Mouse (Mus musculus): ENCODE measurements around the gene Necap1. TPM values are rescaled to one million over a fixed set of nuclear protein-coding genes. Genes with fewer than 3 reads are reported as not detected.

The Necap1 gene
- total and polyA plus RNA-seq, 3 experiments, result 11.9 to 19.1 TPM; not detected in 1

- H3K36me3 ChIP-seq (ENCODE audit: control insufficient read depth in 1 of 2, insufficient read depth in 2 of 2, low read length in 2 of 2), result no peaks in the 10 kb centered on the region; a peak in 2 of 4 replicates
- H3K4me3 ChIP-seq (ENCODE audit: control insufficient read depth in 1 of 2, insufficient read depth in 1 of 2, low read depth in 2 of 2, low read length in 2 of 2), result no peak overlapping the region
- H3K9ac ChIP-seq (ENCODE audit: control insufficient read depth, low read depth, low read length, poor library complexity, severe bottlenecking), result no peak overlapping the region
- H3K9me3 ChIP-seq (replicated peaks; ENCODE audit: insufficient read depth, low read length), result no peaks in the 10 kb centered on the region
- no peak for DNase-seq (ENCODE audit: low read depth, low spot score)
- no peaks in the 10 kb centered on the region for H3K79me2 ChIP-seq (ENCODE audit: control insufficient read depth, insufficient read depth, low read length, poor library complexity)
- no peak overlapping the region for H3K27ac ChIP-seq (ENCODE audit: control insufficient read depth, low read depth, low read length)
- no peaks in the 10 kb centered on the region for H3K4me1 ChIP-seq (ENCODE audit: control insufficient read depth in 1 of 2, insufficient read depth in 2 of 2, low read length in 2 of 2)
- no peaks in the 10 kb centered on the region for H3K27me3 ChIP-seq (ENCODE audit: control insufficient read depth in 1 of 2, insufficient read depth in 2 of 2, low read length in 2 of 2)
- TF ChIP-seq USF1 (IDR thresholded peaks at IDR 0.05; ENCODE audit: low read depth, low read length), result no peak
- TF ChIP-seq POLR2AphosphoS5 (IDR thresholded peaks at IDR 0.05; ENCODE audit: borderline replicate concordance, low read depth, low read length), result no peak
- no peak for TF ChIP-seq E2F4 (IDR thresholded peaks at IDR 0.05; ENCODE audit: borderline replicate concordance, low read depth, low read length)
- TF ChIP-seq MYC (IDR thresholded peaks at IDR 0.05; ENCODE audit: low read depth, low read length), result no peak
- TF ChIP-seq HCFC1 (IDR thresholded peaks at IDR 0.05; ENCODE audit: low read depth, low read length), result no peak
- no peak for TF ChIP-seq BHLHE40 (IDR thresholded peaks at IDR 0.05; ENCODE audit: borderline replicate concordance, low read depth, low read length)
- no peak for TF ChIP-seq GATA1 (IDR thresholded peaks at IDR 0.05; ENCODE audit: low read depth, low read length)
- TF ChIP-seq TCF12 (IDR thresholded peaks at IDR 0.05; ENCODE audit: low read depth, low read length), result no peak
- TF ChIP-seq ZMIZ1 (IDR thresholded peaks at IDR 0.05; ENCODE audit: low read depth, low read length), result no peak
- no peak for TF ChIP-seq SMC3 (IDR thresholded peaks at IDR 0.05; ENCODE audit: low read depth, low read length)
- no peak for TF ChIP-seq POLR2AphosphoS2 (IDR thresholded peaks at IDR 0.05; ENCODE audit: low read length)
- TF ChIP-seq ELF1 (IDR thresholded peaks at IDR 0.05; ENCODE audit: low read depth, low read length), result no peak
- TF ChIP-seq CHD1 (IDR thresholded peaks at IDR 0.05; ENCODE audit: low read depth, low read length), result no peak
- no peak for TF ChIP-seq ZC3H11A (IDR thresholded peaks at IDR 0.05; ENCODE audit: low read depth, low read length)
- no peak for TF ChIP-seq RAD21 (IDR thresholded peaks at IDR 0.05; ENCODE audit: low read depth, low read length)
- no peak for TF ChIP-seq RCOR1 (IDR thresholded peaks at IDR 0.05; ENCODE audit: low read depth, low read length)
- no peak for TF ChIP-seq NELFE (IDR thresholded peaks at IDR 0.05; ENCODE audit: low read depth, low read length)
Measured at GRCm38 (mm10) chr6:122843759-122844158, 30.5 kb upstream of the Necap1 start.

GRCm38 (mm10) chr6:122852696-122853095 lies 21.6 kb upstream of the Necap1 start:
- Histone ChIP-seq H3K9me3 (replicated peaks; ENCODE audit: insufficient read depth, low read length) (no peaks in the 10 kb centered on the region), H3K27me3 (ENCODE audit: control insufficient read depth in 1 of 2, insufficient read depth in 2 of 2, low read length in 2 of 2) (no peaks in the 10 kb centered on the region), H3K4me1 (ENCODE audit: control insufficient read depth in 1 of 2, insufficient read depth in 2 of 2, low read length in 2 of 2) (peaks cover 0 to 15% of the 10 kb centered on the region in 2 experiments; a peak in 3 of 4 replicates), H3K9ac (ENCODE audit: control insufficient read depth, low read depth, low read length, poor library complexity, severe bottlenecking) (no peak overlapping the region), H3K79me2 (ENCODE audit: control insufficient read depth, insufficient read depth, low read length, poor library complexity) (no peaks in the 10 kb centered on the region), H3K4me3 (ENCODE audit: control insufficient read depth in 1 of 2, insufficient read depth in 1 of 2, low read depth in 2 of 2, low read length in 2 of 2) (no peak overlapping the region), H3K36me3 (ENCODE audit: control insufficient read depth in 1 of 2, insufficient read depth in 2 of 2, low read length in 2 of 2) (peaks cover 0 to 17% of the 10 kb centered on the region in 2 experiments; a peak in 2 of 4 replicates), H3K27ac (ENCODE audit: control insufficient read depth, low read depth, low read length) (no peak overlapping the region)
- TF ChIP-seq MYB (IDR thresholded peaks at IDR 0.05; ENCODE audit: low read depth, low read length), result no peak
- TF ChIP-seq ZC3H11A (IDR thresholded peaks at IDR 0.05; ENCODE audit: low read depth, low read length), result no peak
- peak in 1 of 2 experiments; percentile 22; a peak in 1 of 4 replicates for TF ChIP-seq EP300 (IDR thresholded peaks at IDR 0.05; ENCODE audit: low read depth in 1 of 2, low read length in 2 of 2)
- DNase-seq (ENCODE audit: low read depth, low spot score), result peak; percentile 52
